In genomic region chr9:45411803-45412202, GRCm38 (mm10) we compare ENCODE assay signal across 7 mouse cellular contexts. TPM values are rescaled to one million over a fixed set of nuclear protein-coding genes. Genes with fewer than 3 reads are reported as not detected.
DNase-seq lines count a peak whose midpoint lies in the region; ATAC-seq and TF ChIP-seq lines count a peak whose summit lies in the region.

No protein-coding gene starts in this region.

- peak overlapping the region; percentile 31; the same call in 1 of the 2 replicates for H3K4me2 ChIP-seq in limb, embryonic 11.5 days (ENCODE audit: low read depth, severe bottlenecking)
- H3K4me2 ChIP-seq in midbrain, embryonic 15.5 days, result peak overlapping the region; percentile 33

- no peaks in the 10 kb centered on the region for H3K27me3 ChIP-seq in limb, embryonic 11.5 days (ENCODE audit: control insufficient read depth, insufficient read depth, low read length)
- H3K27me3 ChIP-seq in midbrain, embryonic 15.5 days (replicated peaks), result no peaks in the 10 kb centered on the region

- peak; percentile 48 to 53 for DNase-seq in B cell, adult 2 months
- peak; percentile 77 for DNase-seq in ES-CJ7 (ENCODE audit: low read depth, low spot score)
- DNase-seq in limb, embryonic 11.5 days (ENCODE audit: low spot score), result peak; percentile 39
- DNase-seq in urinary bladder, adult 18-20 months (ENCODE audit: low spot score in 2 of 2), result no peak

- no peaks in the 10 kb centered on the region for H3K9me3 ChIP-seq in limb, embryonic 11.5 days (ENCODE audit: control insufficient read depth, low read length)
- H3K9me3 ChIP-seq in midbrain, embryonic 15.5 days, result no peaks in the 10 kb centered on the region

- H3K9ac ChIP-seq in limb, embryonic 11.5 days (ENCODE audit: low read length), result no peak overlapping the region
- no peak overlapping the region for H3K9ac ChIP-seq in midbrain, embryonic 15.5 days

- TF ChIP-seq POLR2A in cortical plate, adult 2 months (IDR thresholded peaks at IDR 0.05; ENCODE audit: extremely low read depth, insufficient read depth, low read length), result no peak

- H3K36me3 ChIP-seq in limb, embryonic 11.5 days (ENCODE audit: control insufficient read depth, insufficient read depth, low read length), result no peaks in the 10 kb centered on the region
- no peaks in the 10 kb centered on the region for H3K36me3 ChIP-seq in midbrain, embryonic 15.5 days (replicated peaks)

- H3K27ac ChIP-seq in cortical plate, adult 2 months (ENCODE audit: insufficient read depth, low read length), result no peak overlapping the region
- H3K27ac ChIP-seq in limb, embryonic 11.5 days (replicated peaks; ENCODE audit: low read depth, low read length), result no peak overlapping the region
- 0 out of 2 replicates have a peak overlapping the region, but pooled peaks have one; percentile 30 for H3K27ac ChIP-seq in midbrain, embryonic 15.5 days

- peak; percentile 67 for TF ChIP-seq CTCF in cortical plate, adult 2 months (IDR thresholded peaks at IDR 0.05; ENCODE audit: extremely low read depth, insufficient read depth, low read length)

- WGBS in limb, embryonic 11.5 days, result 25% methylated on average over 7 of the region's 7 CpGs
- 17% methylated on average over 7 of the region's 7 CpGs for WGBS in midbrain, embryonic 15.5 days

- H3K4me1 ChIP-seq in cortical plate, adult 2 months (ENCODE audit: control insufficient read depth, insufficient read depth, low read length), result no peaks in the 10 kb centered on the region
- no peaks in the 10 kb centered on the region for H3K4me1 ChIP-seq in limb, embryonic 11.5 days (ENCODE audit: control insufficient read depth, insufficient read depth, low read length)
- H3K4me1 ChIP-seq in midbrain, embryonic 15.5 days, result peaks cover 16% of the 10 kb centered on the region

- no peak overlapping the region for H3K4me3 ChIP-seq in cortical plate, adult 2 months (ENCODE audit: insufficient read depth, low read length)
- no peak overlapping the region for H3K4me3 ChIP-seq in limb, embryonic 11.5 days (ENCODE audit: low read depth, low read length)
- no peak overlapping the region for H3K4me3 ChIP-seq in midbrain, embryonic 15.5 days

- peak; percentile 49 to 52; a peak in 3 of 4 replicates for ATAC-seq in hematopoietic stem cell, adult 5-6 weeks (replicated peaks in 1 of 2; ENCODE audit: insufficient read depth in 1 of 2, low FRiP score in 2 of 2, low TSS enrichment in 1 of 2, low read depth in 1 of 2, poor library complexity in 2 of 2, severe bottlenecking in 2 of 2)
- peak; percentile 23; the same call in 1 of the 2 replicates for ATAC-seq in limb, embryonic 11.5 days (ENCODE audit: insufficient number of reproducible peaks, low FRiP score, low TSS enrichment, low read depth)
- ATAC-seq in midbrain, embryonic 15.5 days (replicated peaks), result peak; percentile 46

RNA-seq across cellular contexts. Expression of gene Fxyd2, which starts 12.3 kb away (rescaled TPM):
- polyA plus RNA-seq in cortical plate, adult 2 months (2012; rRNA removed), result 14.4 and 16.9 TPM in 2 replicates
- 3.1 TPM in 1 of 2 replicates, not detected in the other for total RNA-seq in hematopoietic stem cell, adult 5-6 weeks (2017)
- polyA plus RNA-seq in limb, embryonic 11.5 days (2014; fragmentation: Nextera tagmentation; extraction: Ambion mirVana), result 0.56 and 0.91 TPM in 2 replicates
- polyA plus RNA-seq in midbrain, embryonic 15.5 days (2015; fragmentation: Nextera tagmentation; extraction: Ambion mirVana), result 10.4 and 11.4 TPM in 2 replicates

RNA-seq across cellular contexts. Expression of gene Dscaml1, which starts 14.6 kb away (rescaled TPM):
- 29.7 and 30.0 TPM in 2 replicates for polyA plus RNA-seq in cortical plate, adult 2 months (2012; rRNA removed)
- not detected in 2 replicates for total RNA-seq in hematopoietic stem cell, adult 5-6 weeks (2017)
- polyA plus RNA-seq in limb, embryonic 11.5 days (2014; fragmentation: Nextera tagmentation; extraction: Ambion mirVana), result 0.11 and 0.44 TPM in 2 replicates
- polyA plus RNA-seq in midbrain, embryonic 15.5 days (2015; fragmentation: Nextera tagmentation; extraction: Ambion mirVana), result 18.4 and 19.6 TPM in 2 replicates

RNA-seq across cellular contexts. Expression of gene Fxyd6, which starts 41.8 kb away (rescaled TPM):
- 137 and 139 TPM in 2 replicates for polyA plus RNA-seq in cortical plate, adult 2 months (2012; rRNA removed)
- total RNA-seq in hematopoietic stem cell, adult 5-6 weeks (2017), result not detected in 2 replicates
- 74.7 and 84.9 TPM in 2 replicates for polyA plus RNA-seq in limb, embryonic 11.5 days (2014; fragmentation: Nextera tagmentation; extraction: Ambion mirVana)
- 639 and 647 TPM in 2 replicates for polyA plus RNA-seq in midbrain, embryonic 15.5 days (2015; fragmentation: Nextera tagmentation; extraction: Ambion mirVana)

Comparison
In these comparisons a context has a peak if more than half of its experiments do, and no peak if none do; other contexts are left out.
1. DNase-seq: peak in B cell, adult 2 months (2 of 2), ES-CJ7 (single experiment) and limb, embryonic 11.5 days (single experiment); none in urinary bladder, adult 18-20 months (0 of 2).
2. RNA of gene Dscaml1, which starts 14.6 kb away (polyA plus RNA-seq): 29.7 to 30.0 TPM in cortical plate, adult 2 months and 18.4 to 19.6 TPM in midbrain, embryonic 15.5 days; 0.11 to 0.44 TPM in limb, embryonic 11.5 days; every median in the first group is over 10 times any median in the second.
3. Peak in every context shown above with its lines, with median percentiles within 50 percentile points of each other: ATAC-seq.